Mouse (Mus musculus) heart, postnatal 10 days (tissue): ENCODE results near the gene Chrm4. TPM values are rescaled to one million over a fixed set of nuclear protein-coding genes. Genes with fewer than 3 reads are reported as not detected.

ENCODE experiments used
- DNase-seq, 2 experiments: peaks; one replicate each; pipeline ENCODE4 v3.0.0; 2021
- intact Hi-C: fragments of 180-260 bp; cut with DNase I; formaldehyde crosslinking; loops from one replicate; pipeline ENCODE4 v1.15.1; 2025
- total RNA-seq, 2 experiments: library from RNA; stranded (reverse); gene quantifications; 2 replicates each; pipeline ENCODE4 v1.2.3; 2021

Chrm4 gene
- under 1 TPM in 1 of 2 experiments, not detected in 1; 0.17 TPM for total RNA-seq

DNA sequence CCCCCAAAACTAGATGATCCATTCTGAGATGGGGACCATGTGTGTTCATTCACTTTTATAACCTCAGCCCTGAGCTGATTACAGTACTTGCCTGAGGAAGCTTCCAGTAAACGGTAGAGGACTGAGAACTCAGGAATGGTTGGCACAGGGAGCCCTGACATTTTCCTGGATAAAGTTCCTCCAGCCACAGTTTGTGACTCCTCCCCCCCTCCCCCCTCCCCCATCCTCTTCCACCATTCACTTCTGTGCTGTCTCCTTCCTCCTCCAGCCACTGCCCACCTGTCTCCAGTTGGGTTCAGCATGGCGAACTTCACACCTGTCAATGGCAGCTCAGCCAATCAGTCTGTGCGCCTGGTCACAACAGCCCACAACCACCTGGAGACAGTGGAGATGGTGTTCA lies at the start of gene Chrm4:
Gene Chrm4, plus strand, starts transcription at position 301 of the 400 bp plus-strand sequence.
- DNase-seq, result no peak

DNA sequence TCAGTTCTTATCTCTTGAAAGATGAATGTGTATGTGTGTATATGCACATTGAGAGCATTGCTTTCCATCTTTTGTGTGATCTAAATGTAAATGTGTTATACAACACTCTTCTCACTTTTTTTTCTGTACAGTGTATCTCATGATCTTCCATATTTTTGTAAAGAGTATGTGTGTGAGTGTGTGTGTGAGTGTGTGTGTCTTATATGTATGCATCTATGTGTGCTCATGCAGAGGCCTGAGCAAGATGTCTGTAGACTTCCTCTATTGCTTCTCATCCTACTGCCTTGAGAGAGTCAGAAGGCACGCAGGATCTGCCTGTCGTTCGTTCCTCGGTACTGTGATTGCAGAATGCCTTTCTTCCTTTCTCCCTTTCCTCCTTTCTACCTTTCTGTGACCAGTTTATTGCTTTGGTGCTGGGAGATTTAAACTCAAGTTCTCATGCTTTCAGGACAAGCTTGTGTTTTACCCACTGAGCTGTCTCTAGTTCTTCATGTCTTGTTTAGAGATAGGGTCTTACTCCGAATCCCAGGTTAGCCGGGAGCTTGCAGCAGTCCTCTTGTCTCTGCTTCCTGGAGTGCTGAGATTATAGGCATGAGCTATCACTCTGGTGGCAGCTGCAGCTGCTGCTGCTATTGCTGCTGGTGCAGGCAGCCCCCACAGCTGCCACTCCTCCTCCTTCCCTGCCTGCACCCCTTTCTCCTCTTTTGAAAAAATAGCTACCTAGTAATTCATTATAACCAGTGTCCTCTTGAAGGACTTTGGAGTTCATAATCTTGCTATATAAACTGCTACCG lies 48.5 kb upstream of the Chrm4 start:
- DNase-seq, result no peak
- intact Hi-C loops, result no loop called here

More for the DNA sequence above, at the start of gene Chrm4:
- intact Hi-C loops, result loop anchor here (5.0 kb wide), 1 partner anchor 130 kb away; no protein-coding TSS in a partner anchor

DNA sequence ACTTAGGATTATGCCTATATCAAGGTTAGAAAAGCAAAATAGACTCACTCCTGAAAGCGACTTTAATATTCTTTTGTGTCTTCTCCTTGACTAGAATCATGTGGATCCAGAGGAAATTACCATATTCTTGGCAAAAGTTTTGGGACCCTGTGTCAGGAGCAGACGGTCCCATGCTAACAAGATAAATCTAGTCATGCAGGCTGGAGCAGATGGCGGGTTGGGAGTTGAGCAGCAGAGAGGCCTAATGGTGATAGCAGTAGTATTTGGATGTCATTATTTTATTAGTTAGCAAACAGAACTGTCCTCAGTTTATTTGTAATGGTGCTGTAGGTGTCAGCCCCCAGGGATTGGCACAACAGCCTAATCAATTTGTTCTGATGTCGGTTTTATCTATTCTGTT lies 43.1 kb upstream of the Chrm4 start:
- no peak for DNase-seq
- intact Hi-C loops, result no loop called here

DNA sequence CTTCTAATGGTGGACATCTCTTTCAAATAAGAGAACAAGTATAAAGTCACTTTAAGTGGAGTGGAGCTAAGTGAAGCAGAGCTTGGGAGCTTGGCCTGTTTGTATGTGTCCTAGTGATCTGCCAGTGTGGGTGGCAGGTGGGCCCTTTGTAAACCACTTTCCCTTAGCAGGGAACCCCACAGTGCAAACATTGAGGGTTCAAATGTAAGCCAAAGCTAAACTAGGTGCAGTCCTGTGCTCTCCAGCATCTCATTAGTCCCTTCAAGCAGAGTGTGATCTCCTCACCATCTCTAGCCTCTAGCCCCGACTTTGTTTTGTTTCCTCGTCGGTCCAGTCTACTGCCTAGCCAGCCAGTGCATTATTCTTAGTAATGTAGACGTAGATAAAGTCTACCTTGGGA lies 42.4 kb upstream of the Chrm4 start:
- intact Hi-C loops, result no loop called here

DNA sequence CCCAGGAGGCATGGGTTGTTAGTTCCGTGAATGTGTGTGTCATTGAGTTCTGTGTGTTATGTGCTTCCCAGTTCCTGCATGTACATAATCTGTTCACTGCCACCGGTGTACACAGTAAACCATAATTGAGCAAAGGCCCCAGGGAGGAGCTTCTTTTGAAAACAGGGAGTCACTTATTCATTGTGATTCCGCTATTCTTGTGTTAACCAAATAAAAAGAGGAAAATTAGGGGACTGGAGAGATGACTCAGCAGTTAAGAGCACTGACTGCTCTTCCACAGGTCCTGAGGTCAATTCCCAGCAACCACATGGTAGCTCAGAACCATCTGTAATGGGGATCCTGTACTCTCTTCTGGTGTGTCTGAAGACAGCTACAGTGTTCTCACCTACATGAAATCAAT lies 32.3 kb upstream of the Chrm4 start:
- DNase-seq, result no peak
- intact Hi-C loops, result no loop called here

More for the DNA sequence above, 42.4 kb upstream of the Chrm4 start:
- DNase-seq, result no peak

DNA sequence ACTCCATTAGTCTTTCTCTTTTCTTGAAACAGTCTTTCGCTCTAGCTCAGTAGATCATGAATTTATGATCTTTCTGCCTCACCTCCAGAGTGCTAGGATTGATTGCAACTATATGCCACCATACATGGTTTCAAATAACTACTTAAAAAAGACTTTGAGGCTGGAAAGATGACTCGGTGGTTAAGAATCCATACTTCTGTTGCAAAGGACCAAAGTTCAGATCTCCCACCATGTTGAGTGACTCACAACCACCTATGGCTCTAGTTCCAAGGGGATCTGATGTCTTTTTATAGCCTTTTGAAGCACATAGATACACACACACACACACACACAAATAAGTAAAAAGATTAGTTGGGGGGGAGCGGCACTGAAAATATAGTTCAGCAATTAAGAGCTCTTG lies 31.6 kb upstream of the Chrm4 start:
- intact Hi-C loops, result no loop called here
- no peak for DNase-seq

DNA sequence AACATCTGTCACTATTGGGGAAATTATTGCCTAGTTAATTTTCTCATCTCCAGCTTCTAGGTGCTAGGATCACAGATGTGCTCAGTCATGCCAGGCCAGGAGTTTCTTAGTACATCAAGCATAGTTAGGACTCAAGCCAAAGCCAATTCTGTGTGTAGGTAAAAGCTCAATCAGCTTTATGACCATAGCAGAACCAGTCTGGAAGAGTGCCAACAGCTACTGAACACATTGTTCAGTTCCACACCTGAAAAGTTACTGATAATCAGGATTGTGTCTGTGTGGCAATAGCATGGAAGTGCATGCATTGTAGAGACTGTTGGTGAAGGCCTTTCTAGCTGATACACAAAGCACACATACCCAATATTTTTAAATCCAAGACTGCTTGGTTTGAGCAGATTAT lies 29.1 kb upstream of the Chrm4 start:
- intact Hi-C loops, result no loop called here

DNA sequence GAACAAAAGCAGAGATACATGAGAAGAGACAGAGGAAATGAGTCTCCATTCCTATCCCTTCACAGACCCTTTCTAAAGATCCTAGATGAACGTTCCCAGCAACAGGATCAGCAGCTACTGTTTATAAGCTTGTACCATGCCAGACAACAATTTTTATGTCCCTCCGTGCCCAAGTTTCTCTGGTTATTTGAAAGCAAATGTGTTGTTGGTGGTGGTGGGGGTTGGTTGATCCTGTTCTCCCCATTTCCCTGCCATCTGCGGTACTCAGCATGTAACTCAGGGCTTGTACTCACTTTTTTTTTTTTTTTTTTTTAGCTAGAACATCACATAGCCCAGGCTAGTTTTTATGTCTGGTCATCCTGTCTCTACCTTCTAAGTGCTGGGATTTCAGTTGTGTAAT lies 27.9 kb upstream of the Chrm4 start:
- no peak for DNase-seq
- intact Hi-C loops, result no loop called here

More for the DNA sequence above, 29.1 kb upstream of the Chrm4 start:
- no peak for DNase-seq

DNA sequence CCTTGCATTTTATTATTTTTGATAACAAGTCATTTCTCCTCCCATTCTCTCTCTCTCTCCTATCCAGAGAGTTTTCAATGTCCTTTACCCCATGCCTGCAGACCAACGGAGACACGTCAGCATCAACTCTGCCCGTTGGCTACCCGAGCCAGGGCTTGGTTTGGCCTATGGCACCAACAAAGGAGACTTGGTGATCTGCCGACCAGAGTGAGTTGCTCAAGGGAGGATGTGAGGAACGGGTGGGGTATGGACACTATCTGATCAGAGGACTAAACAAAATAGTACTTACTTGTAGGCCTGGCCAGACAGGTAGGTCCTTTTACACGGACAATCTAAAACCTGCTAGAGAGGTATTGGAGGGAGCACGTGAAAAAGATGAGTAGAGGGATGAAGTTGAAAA lies 26.6 kb upstream of the Chrm4 start:
- DNase-seq, result no peak
- intact Hi-C loops, result no loop called here

DNA sequence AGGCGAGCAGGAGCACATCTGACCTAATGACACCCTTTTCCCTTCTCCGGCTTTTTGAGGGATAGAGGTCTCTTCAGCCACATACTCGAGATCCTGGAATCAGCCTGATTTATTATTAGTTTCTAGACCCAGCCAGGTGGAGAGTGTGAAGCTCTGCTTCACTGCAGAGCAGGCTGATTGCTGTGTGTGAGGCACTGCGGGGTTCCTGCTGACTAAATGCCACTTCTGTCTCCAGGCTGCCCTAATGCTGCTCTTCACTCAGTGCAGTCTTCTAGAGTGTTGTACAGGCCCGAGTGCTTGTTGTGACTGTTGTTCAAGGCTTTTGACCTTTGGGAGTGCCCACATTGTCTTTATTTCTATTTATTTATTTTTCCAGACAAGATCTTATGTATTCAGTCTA lies 24.7 kb upstream of the Chrm4 start:
- no peak for DNase-seq
- intact Hi-C loops, result no loop called here

DNA sequence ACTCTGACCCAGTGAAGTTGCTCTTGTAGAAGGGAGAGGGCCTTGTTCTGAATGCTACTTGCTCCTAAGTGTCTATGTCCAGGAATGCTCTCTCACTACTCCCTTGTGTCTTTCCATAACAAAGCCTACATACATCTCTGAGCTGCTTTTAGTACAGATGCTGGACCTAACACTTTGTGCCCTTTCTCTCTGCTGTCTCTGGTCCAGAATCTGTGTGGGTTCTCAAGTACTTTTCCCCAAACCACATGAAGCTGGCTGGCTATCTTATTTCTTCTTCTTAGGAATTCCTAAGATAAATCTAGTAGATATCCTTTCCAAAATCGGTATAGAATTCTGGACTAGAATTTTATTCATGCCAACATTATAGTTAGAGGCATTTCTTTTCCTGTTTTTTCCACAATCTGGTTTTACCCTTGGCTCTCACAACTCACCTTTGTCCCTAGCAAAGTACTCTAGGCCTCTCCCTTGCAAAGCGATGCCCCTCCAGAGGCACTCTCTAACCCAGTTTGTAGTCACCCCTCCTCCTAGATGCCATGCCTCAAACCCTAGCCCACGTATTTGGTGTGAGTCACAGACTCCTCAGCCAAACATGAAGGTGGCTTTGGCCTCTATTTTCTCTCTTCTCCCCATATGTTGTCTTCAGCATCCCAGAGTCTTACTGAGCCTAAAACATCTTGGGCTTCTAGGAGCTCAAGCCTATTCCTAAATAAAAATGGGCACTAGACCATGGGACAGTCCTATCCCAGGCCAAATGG lies 23.7 kb upstream of the Chrm4 start:
- intact Hi-C loops, result no loop called here

DNA sequence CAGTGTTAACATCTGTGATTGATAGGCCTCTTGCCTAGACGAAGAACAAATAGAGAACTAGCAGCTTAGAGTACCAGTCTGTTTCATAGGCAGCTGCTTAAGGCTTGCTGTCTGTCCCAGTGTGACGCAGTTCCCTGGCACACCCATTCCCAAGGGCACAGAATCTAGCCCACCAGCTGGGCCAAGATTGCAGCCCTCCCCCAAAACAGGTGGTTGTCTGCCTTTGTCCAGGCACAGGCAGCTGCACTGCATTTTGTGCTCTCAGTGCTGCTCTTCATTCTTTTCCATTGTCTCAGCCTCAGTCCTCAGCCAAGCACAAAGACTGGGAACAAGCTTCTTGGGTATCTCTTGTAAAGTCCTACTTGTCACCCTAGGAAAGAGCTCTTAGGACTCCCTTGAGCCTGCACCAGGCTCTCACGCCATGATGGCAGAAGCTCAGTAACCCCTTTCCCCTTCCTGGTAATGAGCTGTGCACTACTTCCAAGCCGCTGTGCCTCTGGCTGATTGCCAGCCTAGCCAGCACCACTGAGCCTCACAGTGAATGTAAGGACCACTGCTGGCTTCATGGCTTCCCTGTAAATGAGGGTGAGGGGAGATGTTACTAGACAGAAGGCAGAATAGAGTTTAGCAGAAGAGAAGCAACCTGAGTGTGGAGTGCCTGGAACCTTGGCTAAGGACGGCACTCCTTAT lies 22.3 kb upstream of the Chrm4 start:
- DNase-seq, result peak; percentile 24 to 41
- intact Hi-C loops, result no loop called here

More for the DNA sequence above, 23.7 kb upstream of the Chrm4 start:
- DNase-seq, result no peak

DNA sequence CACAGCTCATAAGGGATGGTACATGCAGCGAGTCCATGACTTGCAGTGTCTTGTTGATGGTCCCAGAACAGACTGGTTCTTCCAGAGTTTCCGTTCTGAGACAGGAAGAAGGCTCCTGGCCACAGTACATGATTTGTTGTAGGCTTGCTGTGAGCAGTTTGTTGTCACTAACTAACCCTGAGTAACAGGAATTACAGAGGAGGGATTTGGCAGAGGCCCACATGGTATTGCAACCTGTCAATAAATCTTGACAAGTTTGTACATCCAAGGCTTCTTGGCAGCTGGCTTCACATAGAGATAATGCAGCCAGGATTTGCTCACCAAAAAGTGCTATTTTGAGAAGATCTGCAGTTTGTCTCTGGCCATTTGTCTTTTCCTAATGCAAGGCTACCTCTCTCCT lies 20.9 kb upstream of the Chrm4 start:
- intact Hi-C loops, result no loop called here
- DNase-seq, result no peak

DNA sequence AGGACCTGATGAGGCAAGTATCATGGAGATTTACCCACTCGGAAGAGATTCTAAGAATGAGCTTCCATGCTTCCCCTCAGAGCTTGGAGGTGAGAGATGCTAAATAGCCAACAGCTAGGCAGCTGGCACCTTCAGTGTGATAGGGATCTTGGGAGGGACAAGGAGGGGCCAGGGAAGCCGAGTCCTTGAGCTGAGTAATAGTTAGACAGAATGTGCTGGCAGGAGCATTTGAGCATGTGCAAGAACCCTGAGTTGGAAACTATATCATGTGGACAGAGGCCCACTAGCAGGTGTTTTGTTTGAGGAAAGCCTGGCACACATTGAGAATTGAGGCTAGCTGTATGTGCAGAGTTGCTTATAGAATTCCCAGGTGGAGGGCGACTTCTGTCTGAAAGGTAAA lies 14.4 kb upstream of the Chrm4 start:
- no peak for DNase-seq
- intact Hi-C loops, result no loop called here

DNA sequence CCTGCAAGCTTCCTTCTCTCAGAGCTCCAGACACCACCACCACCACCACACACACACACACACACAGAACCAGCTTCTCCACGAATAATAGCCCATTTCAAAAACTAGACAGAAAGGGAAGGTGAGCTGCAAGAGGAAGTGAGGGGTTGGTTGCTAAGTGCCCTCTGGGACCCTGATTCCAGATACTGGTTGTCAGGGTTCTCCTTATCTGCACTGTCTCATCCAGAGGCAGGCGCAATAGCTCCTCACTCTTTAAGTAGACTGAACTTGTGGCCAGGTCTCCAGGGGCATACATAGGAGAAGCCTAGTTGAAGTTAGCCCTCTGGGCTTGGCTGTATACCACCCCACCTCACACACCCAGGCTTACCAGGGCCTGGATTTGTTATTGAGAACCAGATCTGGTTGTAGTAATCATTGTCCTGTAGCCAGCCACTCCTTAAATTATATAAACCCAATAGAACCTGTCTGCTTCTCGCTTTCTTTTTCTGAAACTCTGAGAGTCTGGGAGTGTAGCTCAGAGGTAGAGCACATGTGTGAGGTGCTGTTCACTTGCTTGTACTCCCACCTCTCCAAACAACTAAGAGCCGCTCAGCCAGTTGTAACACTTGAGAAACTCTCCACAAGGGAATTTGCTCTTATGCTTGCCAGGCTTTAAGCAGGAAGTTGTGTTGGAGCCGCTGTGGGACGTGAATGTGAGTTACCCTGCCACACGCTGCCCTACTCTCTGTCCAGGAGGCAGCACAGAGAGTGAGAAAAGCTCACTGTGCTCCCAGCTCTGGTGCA lies 13.5 kb upstream of the Chrm4 start:
- intact Hi-C loops, result no loop called here
- no peak for DNase-seq

DNA sequence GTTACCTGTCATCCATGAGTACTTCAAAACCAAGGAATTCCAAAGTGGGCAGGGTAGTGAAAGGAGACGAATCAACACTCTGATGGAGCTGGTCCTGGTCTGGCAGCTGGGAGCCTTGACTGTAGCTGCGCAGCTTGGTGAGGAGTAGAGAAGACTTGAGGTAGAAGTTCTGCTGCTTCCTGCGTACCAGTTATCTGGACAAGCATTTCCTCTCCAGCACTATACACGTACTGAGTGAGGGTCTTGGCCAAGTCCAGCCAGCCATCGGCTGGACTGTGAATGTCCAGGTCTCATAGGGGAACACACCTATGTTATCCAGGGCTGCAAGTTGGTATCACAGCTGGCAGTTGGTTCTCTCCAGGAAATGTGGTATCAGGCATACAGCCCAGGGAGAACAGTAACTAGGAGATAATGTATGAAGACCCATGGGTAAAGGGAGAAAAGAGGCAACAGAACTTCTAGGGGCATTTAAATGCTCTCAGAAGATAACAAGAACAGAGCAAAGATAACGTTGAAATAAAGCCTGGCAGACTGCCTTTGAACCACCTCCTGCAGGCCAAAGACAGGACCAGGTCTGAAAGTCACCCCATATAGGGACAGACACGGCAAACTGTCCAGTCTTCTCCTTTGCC lies 10.6 kb upstream of the Chrm4 start:
- intact Hi-C loops, result no loop called here
- DNase-seq, result no peak

DNA sequence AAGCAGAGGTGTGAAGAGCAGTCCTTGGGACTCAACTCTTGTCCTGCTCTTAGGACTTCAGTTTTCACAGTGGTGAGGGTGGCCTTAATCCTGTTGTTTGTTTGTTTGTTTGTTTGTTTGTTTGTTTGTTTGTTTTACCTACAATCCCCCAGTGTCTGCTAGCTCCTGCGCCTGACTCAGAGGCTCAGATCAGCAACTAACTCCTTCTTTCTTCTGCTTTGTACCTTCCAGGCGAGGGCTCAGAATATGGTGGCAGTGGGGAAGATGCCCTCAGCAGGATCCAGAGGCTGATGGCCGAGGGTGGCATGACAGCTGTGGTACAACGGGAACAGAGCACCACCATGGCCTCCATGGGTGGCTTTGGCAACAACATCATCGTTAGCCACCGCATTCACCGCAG lies 10.0 kb upstream of the Chrm4 start:
- DNase-seq, result no peak
- intact Hi-C loops, result no loop called here

DNA sequence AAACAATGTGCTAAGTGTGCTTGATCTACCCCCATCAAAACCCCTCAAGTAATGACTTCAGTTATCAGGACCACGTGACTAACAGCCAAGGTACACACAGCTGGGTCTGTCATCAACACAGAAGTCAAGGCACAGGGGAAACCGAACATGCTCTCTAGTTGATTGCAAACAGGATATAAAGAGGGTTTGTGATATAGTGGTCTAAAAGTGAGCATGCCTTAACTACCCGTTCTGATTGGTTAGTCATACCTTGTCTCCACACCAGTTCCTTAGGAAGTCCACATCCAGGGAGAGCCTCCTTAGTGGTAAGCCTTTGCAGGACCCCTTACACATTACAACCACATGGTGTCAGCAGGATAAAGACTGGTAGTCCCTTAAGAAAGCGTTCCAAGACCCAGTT lies 6.9 kb upstream of the Chrm4 start:
- no peak for DNase-seq
- intact Hi-C loops, result no loop called here

DNA sequence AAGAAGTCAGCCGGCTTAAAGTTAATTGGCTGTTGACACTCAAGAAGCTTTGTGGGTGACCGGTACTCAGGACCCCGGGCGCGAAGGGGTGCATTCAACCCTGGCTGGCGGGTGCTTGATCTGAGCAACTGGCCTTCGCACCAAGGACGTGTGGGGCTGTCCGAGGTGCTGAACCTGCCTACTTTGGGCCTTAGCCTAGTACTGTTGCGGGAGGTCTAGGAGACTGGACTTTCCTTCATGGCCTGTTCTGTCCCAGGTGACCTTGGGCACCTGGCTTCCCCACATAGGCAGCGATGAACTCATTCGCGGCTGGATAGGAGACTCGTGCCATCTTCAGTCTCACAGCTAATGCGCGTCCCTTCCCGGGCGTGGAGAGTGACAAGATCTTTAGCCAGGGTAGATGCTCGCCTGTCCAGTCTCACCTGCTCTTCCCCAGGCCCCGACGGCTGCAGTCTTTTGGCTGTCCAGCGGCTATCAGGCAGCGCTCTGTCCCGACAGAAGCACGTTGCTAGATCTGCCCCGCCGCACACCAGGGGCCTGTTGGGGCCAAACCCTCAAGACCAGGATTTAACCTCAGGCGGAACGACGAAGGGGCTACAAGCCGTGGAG lies 5.8 kb upstream of the Chrm4 start:
- intact Hi-C loops, result no loop called here

More for the DNA sequence above, 5.8 kb upstream of the Chrm4 start:
- peak; percentile 87 to 90 for DNase-seq
